Mouse (Mus musculus) stomach, embryonic 15.5 days (tissue): ENCODE data around the gene Inpp4a. TPM values are rescaled to one million over a fixed set of nuclear protein-coding genes. Genes with fewer than 3 reads are reported as not detected.

ENCODE experiments used
- ATAC-seq: fragments of 200-750 bp; cut with Nextera tagmentation; 2 replicates; pipeline ENCODE4 v1.8.0; 2017; ENCODE audit warnings: low read depth, moderate number of reproducible peaks, moderate TSS enrichment; ENCODE audit not compliant: insufficient read depth, low FRiP score
- H3K27ac ChIP-seq: fragments of 300-500 bp; sonication (generic); 2 replicates; pipeline ENCODE4 v1.5.1; 2015; ENCODE audit warnings: mild to moderate bottlenecking, inconsistent platforms
- H3K27me3 ChIP-seq: fragments of 300-500 bp; sonication (generic); replicated peaks from 2 replicates; pipeline ENCODE4 v1.6.1; 2015; ENCODE audit warnings: inconsistent platforms
- H3K36me3 ChIP-seq: fragments of 300-500 bp; sonication (generic); 2 replicates; pipeline ENCODE4 v1.6.1; 2015; ENCODE audit warnings: inconsistent platforms
- H3K4me1 ChIP-seq: fragments of 300-500 bp; sonication (generic); 2 replicates; pipeline ENCODE4 v1.6.1; 2015; ENCODE audit warnings: inconsistent platforms
- H3K4me2 ChIP-seq: fragments of 300-500 bp; sonication (generic); 2 replicates; pipeline ENCODE4 v1.6.1; 2015; ENCODE audit warnings: mild to moderate bottlenecking, inconsistent platforms
- H3K4me3 ChIP-seq: fragments of 300-500 bp; sonication (generic); replicated peaks from 2 replicates; pipeline ENCODE4 v1.5.1; 2015; ENCODE audit warnings: inconsistent platforms
- H3K9ac ChIP-seq: fragments of 300-500 bp; sonication (generic); 2 replicates; pipeline ENCODE4 v1.6.1; 2015; ENCODE audit warnings: inconsistent platforms
- H3K9me3 ChIP-seq: fragments of 300-500 bp; sonication (generic); 2 replicates; pipeline ENCODE4 v1.6.1; 2016; ENCODE audit warnings: inconsistent platforms
- WGBS: fragments of 180-500 bp; shearing (Covaris S2); methylation state at CpG from one replicate; pipeline ENCODE4 v1.1.7; 2015; 5-methylcytosine and 5-hydroxymethylcytosine counted together
- polyA plus RNA-seq: library from polyadenylated mRNA; unstranded; fragments of >200 nt; fragmentation: Nextera tagmentation; extraction: Ambion mirVana; gene quantifications from 2 replicates; pipeline ENCODE4 v1.2.1, GENCODE M21; 2015

Gene Inpp4a
- polyA plus RNA-seq = 18.8 and 19.1 TPM in 2 replicates

DNA sequence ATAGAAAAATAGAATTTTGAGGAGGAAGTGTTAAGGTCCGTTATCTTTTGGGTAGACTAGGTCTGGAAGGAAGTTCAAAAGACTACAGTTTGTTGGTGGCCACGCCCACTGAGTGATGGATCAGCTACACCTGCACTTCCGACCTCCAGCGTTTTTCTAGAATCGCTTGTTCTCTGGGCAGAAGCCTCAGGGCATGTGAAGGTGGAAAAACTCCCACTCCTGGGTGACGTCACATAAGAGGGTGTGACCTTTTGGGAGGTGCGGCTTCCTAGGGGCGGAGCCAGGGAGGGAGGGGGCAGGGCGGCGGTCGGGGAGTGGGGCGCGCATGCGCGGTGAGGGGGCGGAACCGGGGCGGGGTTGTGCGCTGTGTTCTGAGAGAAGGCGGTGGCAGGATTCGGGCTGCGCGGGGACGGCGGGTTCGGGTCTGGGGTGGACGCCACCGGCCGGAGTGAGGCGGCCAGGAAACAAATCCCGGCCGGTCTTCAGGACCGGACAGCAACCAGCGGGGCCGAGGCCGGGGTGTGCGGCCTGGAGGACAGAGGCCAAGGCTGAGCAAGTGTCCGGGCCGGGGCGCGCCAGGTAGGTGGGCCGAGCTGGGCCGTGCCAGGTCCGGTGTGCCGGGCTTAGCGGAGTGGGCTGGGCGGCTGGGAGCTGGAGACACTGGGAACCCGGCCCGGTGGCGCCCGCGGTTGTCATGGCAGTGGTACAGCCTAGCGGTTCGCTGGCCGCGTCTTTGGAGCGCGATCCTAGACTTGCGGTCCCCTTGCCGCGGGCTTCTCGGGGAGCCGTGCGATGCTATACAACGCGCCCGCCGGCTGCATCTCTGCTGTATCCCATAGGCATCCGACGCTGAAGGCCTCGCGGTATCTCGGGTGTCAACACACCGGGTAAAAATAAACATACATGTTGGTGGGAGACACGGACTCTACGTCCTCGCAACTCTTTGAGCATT is at the start of gene Inpp4a:
Inpp4a (plus strand) TSS at position 326 of the 952 bp plus-strand sequence.
- Histone ChIP-seq H3K27ac (peak within 1 kb of the TSS; percentile 19), H3K27me3 (no peaks in the 10 kb centered on the region), H3K4me3 (peak within 1 kb of the TSS; percentile 74), H3K9me3 (no peaks in the 10 kb centered on the region), H3K36me3 (no peaks in the 10 kb centered on the region), H3K4me1 (0 out of 2 replicates have a peak, but pooled peaks cover 7% of the 10 kb centered on the region), H3K9ac (peak within 1 kb of the TSS; percentile 76), H3K4me2 (peak within 1 kb of the TSS; percentile 87)
- peak; percentile 90 for ATAC-seq
- WGBS = under 1% methylated on average over 77 of the region's 77 CpGs

DNA sequence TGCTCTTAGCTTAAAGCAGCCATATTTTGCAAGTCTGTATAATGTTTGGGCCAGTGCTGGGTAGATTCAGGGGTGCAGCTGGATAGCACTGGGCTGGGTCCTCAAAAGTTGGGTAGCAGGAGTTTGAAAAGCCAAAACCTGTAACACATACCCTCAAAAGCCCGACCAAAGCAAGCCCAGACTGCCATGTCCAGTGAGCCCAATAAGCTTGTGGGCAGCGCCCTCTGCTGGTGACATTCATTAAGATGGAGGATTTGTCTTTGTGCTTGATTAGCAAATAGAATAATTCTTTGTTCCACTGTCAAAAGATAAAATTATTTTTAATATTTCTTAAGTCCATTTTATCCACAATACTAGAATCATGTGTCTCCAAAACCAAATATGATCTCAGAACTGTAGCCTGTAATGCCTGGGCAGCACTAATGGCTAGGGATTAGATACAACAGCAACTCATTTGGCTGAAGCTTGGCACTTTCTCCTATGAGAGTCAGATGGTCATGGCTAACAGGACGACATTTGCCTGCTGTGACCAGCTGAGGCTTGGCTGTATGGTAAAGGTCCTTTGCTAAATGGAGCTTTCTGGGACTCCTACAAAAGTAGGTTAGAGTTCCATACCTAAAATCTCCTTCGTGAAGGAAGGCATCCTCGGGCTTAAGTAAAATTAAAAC is 48.9 kb upstream of the Inpp4a start:
- no peaks in the 10 kb centered on the region for H3K36me3 ChIP-seq
- peak; percentile 65; the same call in 1 of the 2 replicates for ATAC-seq
- no peak overlapping the region for H3K4me2 ChIP-seq
- WGBS = 35% methylated on average over 5 of the region's 5 CpGs
- H3K27me3 ChIP-seq = no peaks in the 10 kb centered on the region
- H3K27ac ChIP-seq = no peak overlapping the region
- H3K4me1 ChIP-seq = 0 out of 2 replicates have a peak, but pooled peaks cover 3% of the 10 kb centered on the region
- no peak overlapping the region for H3K9ac ChIP-seq
- H3K4me3 ChIP-seq = no peak overlapping the region
- no peaks in the 10 kb centered on the region for H3K9me3 ChIP-seq

DNA sequence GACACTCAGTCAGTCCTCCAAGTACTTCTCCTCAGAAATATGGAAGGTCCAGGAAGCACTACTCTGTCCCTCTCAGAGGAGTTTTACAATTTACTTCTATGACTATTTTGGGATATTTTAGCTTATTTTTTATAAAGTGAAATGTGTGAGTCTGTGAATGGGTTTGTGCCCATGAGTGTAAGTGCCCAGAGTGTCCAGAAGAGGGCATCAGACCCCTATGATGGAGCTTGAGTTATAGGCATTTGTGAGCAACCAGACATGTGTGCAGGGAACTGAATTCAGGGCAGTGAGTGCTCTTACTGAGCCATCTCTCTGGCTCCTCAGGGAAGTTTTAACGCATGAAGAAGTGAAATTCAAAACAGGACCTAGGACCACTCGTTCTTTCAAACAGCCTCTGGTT is 41.2 kb upstream of the Inpp4a start:
- no peak for ATAC-seq
- 91% methylated on average over 2 of the region's 2 CpGs for WGBS

DNA sequence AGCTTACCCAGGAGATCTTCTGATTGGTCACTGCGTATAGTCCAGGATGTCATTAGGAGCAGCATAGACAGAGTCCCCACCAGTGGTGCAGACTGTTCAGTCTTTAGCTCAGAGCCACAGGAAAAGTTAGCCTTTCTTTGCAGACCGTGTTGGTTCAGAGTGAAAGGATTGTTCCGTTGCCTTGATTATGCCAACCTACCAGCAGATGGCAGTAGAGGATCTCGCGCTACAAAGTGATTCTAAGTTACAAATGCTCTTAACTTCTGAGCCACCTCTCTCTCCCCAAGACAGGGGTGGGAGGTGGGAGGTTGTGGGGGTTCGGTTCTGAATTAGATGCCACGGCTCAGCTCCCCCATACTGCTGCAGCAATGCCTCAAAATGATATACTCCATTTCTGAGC is 27.2 kb upstream of the Inpp4a start:
- Histone ChIP-seq H3K9me3 (no peaks in the 10 kb centered on the region), H3K9ac (no peak overlapping the region), H3K27ac (no peak overlapping the region), H3K36me3 (no peaks in the 10 kb centered on the region), H3K4me1 (no peaks in the 10 kb centered on the region), H3K4me2 (no peak overlapping the region), H3K27me3 (no peaks in the 10 kb centered on the region; the same call in 1 of the 2 replicates), H3K4me3 (no peak overlapping the region)
- peak; percentile 27; the same call in 1 of the 2 replicates for ATAC-seq
- WGBS = 3% methylated on average over 7 of the region's 7 CpGs

More for the DNA sequence above, 41.2 kb upstream of the Inpp4a start:
- H3K4me2 ChIP-seq = no peak overlapping the region
- no peak overlapping the region for H3K9ac ChIP-seq
- H3K27me3 ChIP-seq = no peaks in the 10 kb centered on the region
- no peaks in the 10 kb centered on the region for H3K4me1 ChIP-seq
- H3K27ac ChIP-seq = no peak overlapping the region
- H3K9me3 ChIP-seq = no peaks in the 10 kb centered on the region
- H3K4me3 ChIP-seq = no peak overlapping the region
- H3K36me3 ChIP-seq = no peaks in the 10 kb centered on the region

DNA sequence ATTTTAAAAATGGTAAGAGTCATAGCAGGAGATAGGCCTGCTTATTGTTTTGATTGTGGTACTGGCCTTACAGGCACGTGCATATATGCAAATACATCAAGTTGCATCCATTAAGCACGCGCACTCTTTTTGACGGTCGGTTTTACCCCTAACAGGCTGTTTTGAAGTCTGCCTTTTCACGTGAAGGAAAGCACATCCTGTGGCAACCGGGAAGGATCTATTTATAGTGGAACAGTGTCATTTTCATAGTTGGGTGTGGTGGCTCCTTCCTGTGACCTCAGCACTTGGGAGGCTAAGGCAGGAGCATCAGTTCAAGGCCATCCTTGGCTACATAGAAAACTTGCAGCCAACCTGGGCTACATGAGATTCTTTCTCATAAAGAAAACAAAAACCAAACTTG is 13.1 kb upstream of the Inpp4a start:
- no peak overlapping the region for H3K4me3 ChIP-seq
- no peaks in the 10 kb centered on the region for H3K9me3 ChIP-seq
- H3K36me3 ChIP-seq = no peaks in the 10 kb centered on the region
- WGBS = 72% methylated on average over 7 of the region's 7 CpGs
- ATAC-seq = no peak
- no peaks in the 10 kb centered on the region for H3K27me3 ChIP-seq
- no peak overlapping the region for H3K9ac ChIP-seq
- no peak overlapping the region for H3K27ac ChIP-seq
- no peak overlapping the region for H3K4me2 ChIP-seq
- no peaks in the 10 kb centered on the region for H3K4me1 ChIP-seq

DNA sequence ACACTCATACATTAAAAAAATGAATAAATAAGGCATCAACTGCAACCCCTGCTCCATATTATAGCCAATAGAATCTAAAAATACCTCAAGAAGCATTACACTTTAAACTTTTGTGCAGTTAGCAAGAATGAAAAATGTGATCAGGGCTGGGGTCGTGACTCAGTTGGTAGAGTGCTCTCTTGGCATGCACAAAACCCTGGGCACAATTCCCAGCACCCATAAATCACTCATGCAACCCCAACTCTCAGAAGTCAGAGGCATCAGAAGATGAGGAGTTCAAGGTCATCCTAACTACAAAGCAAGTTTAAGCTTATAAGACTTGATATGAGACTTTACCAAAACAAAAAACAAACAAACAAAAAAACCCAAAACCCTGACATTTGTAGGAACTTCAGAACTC is 11.9 kb upstream of the Inpp4a start:
- Histone ChIP-seq H3K4me3 (no peak overlapping the region), H3K9me3 (no peaks in the 10 kb centered on the region), H3K27me3 (no peaks in the 10 kb centered on the region), H3K4me2 (no peak overlapping the region), H3K4me1 (no peaks in the 10 kb centered on the region), H3K27ac (no peak overlapping the region), H3K36me3 (no peaks in the 10 kb centered on the region), H3K9ac (no peak overlapping the region)
- WGBS = 67% methylated on average over 1 of the region's 1 CpGs
- no peak for ATAC-seq

DNA sequence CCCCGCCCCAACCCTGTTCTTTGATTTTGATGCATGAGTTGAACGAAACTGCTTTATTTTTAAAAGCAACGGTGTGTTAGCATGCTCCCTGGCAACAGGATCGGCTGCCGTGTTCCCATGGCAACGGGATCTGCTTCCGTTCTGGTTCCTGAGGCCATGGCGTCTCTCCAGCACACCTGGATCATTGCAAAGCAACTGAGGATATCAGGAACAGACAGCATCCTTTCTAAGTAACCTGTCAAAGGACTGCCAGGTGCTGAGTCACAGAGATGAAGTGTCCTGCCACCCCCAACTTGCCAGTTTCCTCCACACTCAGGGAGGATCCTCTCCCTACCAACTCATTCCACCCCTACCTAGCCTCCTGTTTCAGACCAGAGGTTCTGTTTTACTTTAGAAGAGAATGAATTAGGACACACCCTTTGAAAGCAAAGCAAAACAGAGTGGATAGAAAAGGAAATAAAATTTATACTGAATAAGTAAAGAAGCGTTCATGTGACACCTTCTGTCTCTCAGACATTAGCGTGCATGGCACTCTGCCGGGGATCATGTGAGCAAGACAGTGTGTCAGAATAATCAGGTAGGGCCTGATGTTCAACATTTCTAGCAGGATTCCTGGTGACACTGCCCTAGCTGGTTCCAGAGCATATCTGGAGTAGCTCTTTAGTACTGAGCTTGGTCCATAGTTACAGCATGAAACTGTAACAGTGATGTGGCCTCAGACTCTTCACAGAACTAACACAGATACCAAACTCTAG is 11.3 kb upstream of the Inpp4a start:
- H3K9me3 ChIP-seq = no peaks in the 10 kb centered on the region
- no peaks in the 10 kb centered on the region for H3K4me1 ChIP-seq
- no peak overlapping the region for H3K27ac ChIP-seq
- H3K4me3 ChIP-seq = no peak overlapping the region
- no peak for ATAC-seq
- WGBS = 61% methylated on average over 11 of the region's 11 CpGs
- H3K9ac ChIP-seq = no peak overlapping the region
- H3K27me3 ChIP-seq = no peaks in the 10 kb centered on the region
- H3K36me3 ChIP-seq = no peaks in the 10 kb centered on the region
- H3K4me2 ChIP-seq = no peak overlapping the region

DNA sequence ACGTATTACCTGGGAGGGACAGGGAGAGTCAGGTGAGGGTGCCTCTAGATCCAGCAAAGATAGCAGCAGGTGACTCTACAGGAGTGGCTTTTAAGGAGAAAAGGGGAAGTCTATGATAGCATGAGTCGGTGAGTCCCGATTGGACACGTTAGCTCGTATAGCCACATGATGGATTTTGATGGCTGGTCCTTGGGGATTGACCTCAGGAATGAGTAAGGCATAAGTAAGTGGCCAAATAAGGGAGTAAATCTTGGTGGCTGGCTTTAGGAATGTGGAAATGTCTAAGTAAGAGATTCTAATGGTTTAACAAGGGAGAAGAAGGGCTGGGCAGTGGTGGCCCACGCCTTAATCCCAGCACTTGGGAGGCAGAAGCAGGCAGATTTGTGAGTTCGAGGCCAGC is 10.7 kb upstream of the Inpp4a start:
- H3K4me3 ChIP-seq = no peak overlapping the region
- H3K9ac ChIP-seq = no peak overlapping the region
- 71% methylated on average over 7 of the region's 7 CpGs for WGBS
- no peak for ATAC-seq
- no peak overlapping the region for H3K4me2 ChIP-seq
- H3K27ac ChIP-seq = no peak overlapping the region
- H3K36me3 ChIP-seq = no peaks in the 10 kb centered on the region
- no peaks in the 10 kb centered on the region for H3K9me3 ChIP-seq
- no peaks in the 10 kb centered on the region for H3K27me3 ChIP-seq
- no peaks in the 10 kb centered on the region for H3K4me1 ChIP-seq

DNA sequence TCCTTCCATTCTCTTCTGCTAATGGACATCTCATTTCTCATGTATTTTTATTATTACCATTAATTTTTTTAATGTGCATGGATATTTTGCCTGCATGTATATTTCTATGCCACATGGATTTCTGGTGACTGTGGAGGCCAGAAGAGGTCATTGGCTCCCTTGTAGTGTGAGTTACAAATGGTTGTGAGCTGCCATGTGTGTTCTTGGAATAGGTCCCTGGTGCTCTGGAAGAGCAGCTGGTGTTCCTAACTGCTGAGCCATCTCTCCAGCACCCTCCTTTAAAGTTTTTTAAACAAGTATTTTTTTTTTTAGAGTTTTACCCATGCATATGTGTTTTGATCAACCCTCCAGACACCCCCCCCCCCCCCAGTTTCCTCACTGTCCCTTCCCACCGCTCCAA is 3.3 kb upstream of the Inpp4a start:
- no peaks in the 10 kb centered on the region for H3K27me3 ChIP-seq
- ATAC-seq = no peak
- H3K36me3 ChIP-seq = no peaks in the 10 kb centered on the region
- no peak overlapping the region for H3K4me3 ChIP-seq
- no peak overlapping the region for H3K9ac ChIP-seq
- H3K4me1 ChIP-seq = 0 out of 2 replicates have a peak, but pooled peaks cover 4% of the 10 kb centered on the region
- no peak overlapping the region for H3K27ac ChIP-seq
- 53% methylated on average over 1 of the region's 1 CpGs for WGBS
- no peaks in the 10 kb centered on the region for H3K9me3 ChIP-seq
- no peak overlapping the region for H3K4me2 ChIP-seq

DNA sequence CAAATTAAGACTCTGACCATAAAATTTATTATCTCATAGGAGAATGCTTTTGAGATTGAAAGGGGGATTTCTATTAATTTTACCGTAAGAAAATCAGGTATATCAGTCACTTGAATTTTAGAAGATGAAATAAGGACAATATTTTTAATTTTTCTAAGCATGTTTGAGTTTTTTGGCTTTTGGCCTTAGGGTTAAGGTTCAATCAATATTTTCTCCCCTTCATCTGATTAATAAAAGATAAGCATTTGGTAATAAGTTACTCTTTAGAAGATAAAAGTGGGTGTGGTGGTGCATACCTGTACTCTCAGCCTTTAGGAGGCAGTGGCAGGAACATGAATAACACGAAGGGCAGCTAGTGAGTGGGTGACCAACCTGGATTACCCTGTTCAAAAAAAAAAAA is 761 bp upstream of the Inpp4a start:
- Histone ChIP-seq H3K36me3 (no peaks in the 10 kb centered on the region), H3K27ac (no peak overlapping the region), H3K9me3 (no peaks in the 10 kb centered on the region), H3K4me2 (no peak overlapping the region), H3K9ac (no peak overlapping the region), H3K27me3 (no peaks in the 10 kb centered on the region), H3K4me1 (0 out of 2 replicates have a peak, but pooled peaks cover 7% of the 10 kb centered on the region), H3K4me3 (no peak overlapping the region)
- WGBS = 60% methylated on average over 2 of the region's 2 CpGs
- no peak for ATAC-seq

DNA sequence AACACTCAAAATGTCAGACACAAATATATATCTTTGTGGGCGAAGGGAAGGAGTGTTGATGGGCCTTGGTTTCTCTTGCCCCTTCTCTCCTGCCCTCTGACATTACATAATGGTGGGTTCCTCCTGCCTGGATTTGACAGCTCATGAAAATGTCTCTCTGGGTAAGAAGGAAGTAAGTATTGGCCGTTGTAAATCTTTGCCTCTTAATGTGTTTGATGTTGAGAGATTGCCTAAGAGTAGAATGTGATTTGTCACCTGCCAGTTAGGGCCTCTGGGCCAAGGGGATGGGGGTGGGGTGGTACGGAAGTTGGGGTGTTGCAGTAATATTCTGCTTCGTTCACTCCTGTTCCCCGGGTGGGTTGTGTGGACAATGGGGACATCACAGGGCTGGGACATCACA is 985 bp downstream of the Inpp4a start:
- Histone ChIP-seq H3K4me2 (peak overlapping the region; percentile 87), H3K27me3 (no peaks in the 10 kb centered on the region), H3K4me1 (0 out of 2 replicates have a peak, but pooled peaks cover 7% of the 10 kb centered on the region), H3K36me3 (no peaks in the 10 kb centered on the region), H3K27ac (no peak overlapping the region), H3K9ac (peak overlapping the region; percentile 76; the same call in 1 of the 2 replicates), H3K9me3 (no peaks in the 10 kb centered on the region), H3K4me3 (peak overlapping the region; percentile 74)
- no peak for ATAC-seq
- 39% methylated on average over 5 of the region's 5 CpGs for WGBS
